Mouse (Mus musculus): Measurements from ENCODE around the gene Birc3.

The Birc3 gene

GRCm38 (mm10) chr9:7822758-7823157 lies 50.2 kb downstream of the Birc3 start:
- DNase-seq (ENCODE audit: low spot score in 2 of 2) = no peak

DNA sequence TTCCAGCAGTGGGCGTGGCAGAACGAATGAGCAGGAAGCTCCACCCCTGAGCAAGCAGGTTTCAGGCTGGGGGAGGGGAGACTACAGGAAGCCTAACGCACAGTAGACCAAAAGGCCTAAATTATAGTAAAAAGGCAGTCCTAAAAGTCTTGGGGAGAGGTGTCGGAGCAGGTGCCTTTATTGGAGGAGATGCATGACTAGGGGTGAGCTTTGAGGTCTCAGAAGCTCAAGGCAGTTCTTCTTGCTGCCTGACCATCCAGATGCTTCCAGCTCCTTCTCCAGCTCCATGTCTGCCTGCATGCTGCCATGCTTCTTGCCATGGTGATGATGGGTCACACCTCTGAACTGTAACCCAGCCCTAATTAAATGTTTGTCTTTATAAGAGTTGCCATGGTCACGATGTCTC lies 67.9 kb downstream of the Birc3 start:
- DNase-seq (ENCODE audit: low spot score in 2 of 2) = no peak

All from frontal cortex, postnatal 36 days (tissue).